Mouse (Mus musculus): ENCODE data around the gene Surf1. TPM values are rescaled to one million over a fixed set of nuclear protein-coding genes. Genes with fewer than 3 reads are reported as not detected.

Gene Surf1
- polyA plus RNA-seq, 1 experiment from 2014 or later, result 64.7 TPM

DNA sequence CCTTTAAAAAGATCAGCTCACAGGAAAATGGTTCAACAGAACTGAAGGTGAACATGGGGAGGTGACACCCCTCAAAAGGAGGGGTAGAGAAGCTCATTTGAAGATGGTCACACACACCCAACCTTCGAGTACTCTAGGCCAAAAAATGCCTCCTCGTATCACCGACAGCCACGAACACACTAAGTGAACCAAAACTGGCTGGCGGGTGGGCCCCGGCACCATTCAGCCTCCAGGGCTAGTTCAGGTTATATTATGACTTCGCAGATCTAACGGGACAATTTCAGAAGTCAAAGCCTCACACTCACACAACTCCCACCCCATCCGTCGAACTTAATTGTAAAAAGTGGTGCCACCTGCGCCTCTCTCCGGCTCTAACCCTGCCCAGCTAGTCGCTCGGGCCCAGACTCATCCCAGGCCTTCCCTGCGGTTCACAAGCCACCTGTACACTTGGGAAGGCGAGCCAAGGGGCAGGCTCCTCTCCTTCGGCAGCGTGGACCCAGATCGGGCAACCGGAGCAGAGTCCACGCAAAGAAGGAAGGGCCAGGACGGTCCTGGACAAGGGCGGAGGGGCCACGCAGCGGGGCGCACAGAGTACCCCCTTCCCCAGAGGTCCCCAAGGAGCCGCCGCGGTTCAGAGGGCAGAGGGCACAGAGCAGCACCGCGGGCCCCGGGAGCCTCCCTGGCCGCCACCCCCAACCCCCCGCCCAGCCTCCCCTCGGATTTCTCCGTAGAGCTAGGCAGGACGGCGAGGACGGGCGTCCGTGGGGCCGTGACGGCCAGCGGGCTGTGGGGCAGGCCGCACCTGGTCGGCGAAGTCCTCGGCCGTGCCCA lies 16.4 kb upstream of the Surf1 start:
- ATAC-seq (ENCODE audit: low FRiP score, low TSS enrichment) (no peak), DNase-seq (ENCODE audit: low spot score) (peak; percentile 52)
- TF ChIP-seq EP300 (optimal IDR thresholded peaks at IDR 0.05) (no peak), CTCF (IDR thresholded peaks at IDR 0.05; ENCODE audit: low read depth) (no peak)
- Histone ChIP-seq H3K4me1 (replicated peaks; ENCODE audit: control insufficient read depth, insufficient read depth) (peaks cover 9% of the 10 kb centered on the region; the same call in 1 of the 2 replicates), H3K9me3 (ENCODE audit: control insufficient read depth, low read length) (no peaks in the 10 kb centered on the region), H3K9ac (ENCODE audit: low read length) (peak overlapping the region; percentile 100), H3K27me3 (ENCODE audit: control insufficient read depth, insufficient read depth, low read length) (no peaks in the 10 kb centered on the region), H3K36me3 (ENCODE audit: control insufficient read depth, insufficient read depth, low read length) (0 out of 2 replicates have a peak, but pooled peaks cover 2% of the 10 kb centered on the region), H3K27ac (replicated peaks) (peak overlapping the region; percentile 97), H3K4me3 (ENCODE audit: low read depth, low read length) (peak overlapping the region; percentile 93), H3K4me2 (replicated peaks; ENCODE audit: low read depth) (peak overlapping the region; percentile 74)
- under 1% methylated on average over 32 of the region's 49 CpGs for WGBS

DNA sequence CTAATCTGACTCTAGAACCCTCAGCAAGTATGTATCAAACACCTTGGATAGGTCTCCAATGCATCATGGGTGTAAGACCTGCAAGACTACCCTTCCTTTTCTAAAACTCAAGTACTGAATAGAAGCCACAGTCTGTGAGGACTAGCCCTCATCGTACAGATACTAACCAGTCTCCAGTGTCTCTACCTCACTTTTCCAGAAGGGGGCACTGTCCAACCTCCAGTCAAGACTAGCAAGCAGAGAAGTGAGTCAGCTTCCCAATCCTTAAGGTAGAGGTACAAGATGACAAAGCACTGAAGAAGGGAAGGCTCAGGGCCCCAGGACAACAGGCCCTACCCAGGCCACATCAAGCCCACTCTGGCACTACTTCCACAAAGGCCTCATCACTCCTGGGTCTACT lies 14.1 kb upstream of the Surf1 start:
- peak; percentile 86 for TF ChIP-seq CTCF (IDR thresholded peaks at IDR 0.05; ENCODE audit: low read depth)
- TF ChIP-seq EP300 (optimal IDR thresholded peaks at IDR 0.05), result no peak
- Histone ChIP-seq H3K9ac (ENCODE audit: low read length) (0 out of 2 replicates have a peak overlapping the region, but pooled peaks have one; percentile 13), H3K27ac (replicated peaks) (no peak overlapping the region), H3K4me2 (replicated peaks; ENCODE audit: low read depth) (no peak overlapping the region), H3K27me3 (ENCODE audit: control insufficient read depth, insufficient read depth, low read length) (no peaks in the 10 kb centered on the region), H3K9me3 (ENCODE audit: control insufficient read depth, low read length) (no peaks in the 10 kb centered on the region), H3K36me3 (ENCODE audit: control insufficient read depth, insufficient read depth, low read length) (peaks cover 13% of the 10 kb centered on the region), H3K4me1 (replicated peaks; ENCODE audit: control insufficient read depth, insufficient read depth) (peaks cover 9% of the 10 kb centered on the region; the same call in 1 of the 2 replicates), H3K4me3 (ENCODE audit: low read depth, low read length) (no peak overlapping the region)
- ATAC-seq (ENCODE audit: low FRiP score, low TSS enrichment) (no peak), DNase-seq (ENCODE audit: low spot score) (peak; percentile 69)
- 30% methylated on average over 1 of the region's 1 CpGs for WGBS

DNA sequence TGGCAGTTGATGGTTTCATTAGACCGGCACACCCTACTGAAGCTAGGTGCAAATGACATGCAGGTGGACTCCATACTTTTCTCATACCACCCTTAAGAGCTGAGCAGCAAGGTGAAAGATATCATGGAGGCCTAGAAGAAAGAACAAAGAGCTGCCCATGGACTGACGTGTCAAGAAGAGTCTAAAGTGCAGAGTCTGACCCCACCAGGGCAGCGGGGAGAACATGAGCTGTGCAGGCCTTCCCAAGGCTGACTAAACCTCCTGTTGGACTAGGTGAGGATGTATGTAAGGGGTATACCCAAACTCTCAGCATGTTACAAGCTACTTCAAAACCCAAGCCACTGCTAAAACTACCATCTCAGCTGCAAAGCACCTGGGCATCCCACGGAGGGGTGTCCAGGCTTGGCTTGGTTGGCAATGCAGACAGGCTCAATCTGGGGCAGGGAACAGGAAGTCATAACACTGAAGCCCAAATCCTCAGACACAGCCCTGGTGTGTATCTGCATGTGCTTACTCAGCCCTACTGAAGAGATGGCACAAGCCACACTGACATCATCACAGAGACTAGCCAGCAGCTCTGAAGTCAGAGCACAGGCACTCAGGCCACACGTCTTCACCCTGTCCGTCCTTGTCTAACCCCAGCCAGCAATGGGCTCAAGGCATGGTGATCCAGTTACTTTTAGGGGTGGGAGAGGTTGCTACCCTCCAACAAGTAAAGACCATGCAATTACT lies 11.6 kb upstream of the Surf1 start:
- no peak overlapping the region for H3K4me3 ChIP-seq (ENCODE audit: low read depth, low read length)
- H3K36me3 ChIP-seq (ENCODE audit: control insufficient read depth, insufficient read depth, low read length), result peaks cover 32% of the 10 kb centered on the region
- no peak for TF ChIP-seq EP300 (optimal IDR thresholded peaks at IDR 0.05)
- no peak for TF ChIP-seq CTCF (IDR thresholded peaks at IDR 0.05; ENCODE audit: low read depth)

GRCm38 (mm10) chr2:26921784-26922183 lies 5.5 kb upstream of the Surf1 start:
- DNase-seq (ENCODE audit: low spot score) (peak; percentile 86), ATAC-seq (ENCODE audit: low FRiP score, low TSS enrichment) (peak; percentile 89)
- Histone ChIP-seq H3K27ac (replicated peaks) (no peak overlapping the region), H3K4me2 (replicated peaks; ENCODE audit: low read depth) (no peak overlapping the region), H3K9me3 (ENCODE audit: control insufficient read depth, low read length) (no peaks in the 10 kb centered on the region), H3K27me3 (ENCODE audit: control insufficient read depth, insufficient read depth, low read length) (no peaks in the 10 kb centered on the region), H3K4me3 (ENCODE audit: low read depth, low read length) (no peak overlapping the region), H3K4me1 (replicated peaks; ENCODE audit: control insufficient read depth, insufficient read depth) (0 out of 2 replicates have a peak, but pooled peaks cover 8% of the 10 kb centered on the region), H3K36me3 (ENCODE audit: control insufficient read depth, insufficient read depth, low read length) (peaks cover 46% of the 10 kb centered on the region), H3K9ac (ENCODE audit: low read length) (no peak overlapping the region)
- no peak; the same call in 1 of the 2 replicates for TF ChIP-seq CTCF (IDR thresholded peaks at IDR 0.05; ENCODE audit: low read depth)
- TF ChIP-seq EP300 (optimal IDR thresholded peaks at IDR 0.05), result no peak
- WGBS, result 37% methylated on average over 9 of the region's 9 CpGs

More for the DNA sequence above, 11.6 kb upstream of the Surf1 start:
- H3K4me1 ChIP-seq (replicated peaks; ENCODE audit: control insufficient read depth, insufficient read depth), result peaks cover 9% of the 10 kb centered on the region; the same call in 1 of the 2 replicates
- WGBS, result 77% methylated on average over 6 of the region's 6 CpGs
- no peaks in the 10 kb centered on the region for H3K27me3 ChIP-seq (ENCODE audit: control insufficient read depth, insufficient read depth, low read length)
- H3K9ac ChIP-seq (ENCODE audit: low read length), result no peak overlapping the region; the same call in 1 of the 2 replicates
- DNase-seq (ENCODE audit: low spot score) (no peak), ATAC-seq (ENCODE audit: low FRiP score, low TSS enrichment) (no peak; the same call in 1 of the 2 replicates)
- H3K4me2 ChIP-seq (replicated peaks; ENCODE audit: low read depth), result no peak overlapping the region
- H3K27ac ChIP-seq (replicated peaks), result no peak overlapping the region
- H3K9me3 ChIP-seq (ENCODE audit: control insufficient read depth, low read length), result no peaks in the 10 kb centered on the region

DNA sequence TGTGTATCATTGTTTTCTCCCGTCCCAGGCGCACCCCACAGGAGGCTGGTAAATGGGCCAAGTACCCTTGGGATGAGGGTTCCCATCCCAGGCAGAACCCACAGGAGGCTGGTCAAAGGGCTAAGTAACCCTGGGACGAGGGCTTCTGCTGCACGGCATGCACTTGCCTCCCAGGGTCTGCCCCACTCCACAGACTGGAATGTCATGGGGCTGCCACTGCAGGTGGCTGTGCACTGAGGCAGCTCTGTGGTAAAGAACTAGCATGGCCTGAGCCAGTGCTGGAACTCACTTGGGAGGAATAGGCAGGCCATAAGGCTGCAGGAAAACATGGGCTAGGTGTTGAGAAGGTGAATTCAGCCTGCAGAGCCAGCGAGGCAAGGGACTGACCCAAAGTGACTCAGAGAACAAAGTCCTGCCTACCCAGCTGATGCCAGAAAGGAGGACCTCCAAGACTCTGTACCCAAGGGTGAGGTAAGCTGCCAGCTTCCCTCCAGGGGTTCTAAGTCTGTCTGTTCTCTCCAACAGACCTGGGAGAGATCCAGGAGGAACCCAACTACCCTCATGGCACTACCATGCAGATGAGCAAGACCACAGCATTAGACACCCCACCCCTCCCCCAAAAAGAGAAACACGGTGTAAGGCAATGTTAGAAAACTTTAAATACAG lies 4.0 kb upstream of the Surf1 start:
- TF ChIP-seq CTCF (IDR thresholded peaks at IDR 0.05; ENCODE audit: low read depth), result no peak
- TF ChIP-seq EP300 (optimal IDR thresholded peaks at IDR 0.05), result no peak
- Histone ChIP-seq H3K36me3 (ENCODE audit: control insufficient read depth, insufficient read depth, low read length) (peaks cover 37% of the 10 kb centered on the region), H3K4me2 (replicated peaks; ENCODE audit: low read depth) (no peak overlapping the region), H3K4me3 (ENCODE audit: low read depth, low read length) (no peak overlapping the region), H3K4me1 (replicated peaks; ENCODE audit: control insufficient read depth, insufficient read depth) (peaks cover 10% of the 10 kb centered on the region; the same call in 1 of the 2 replicates), H3K9me3 (ENCODE audit: control insufficient read depth, low read length) (no peaks in the 10 kb centered on the region), H3K27ac (replicated peaks) (no peak overlapping the region), H3K9ac (ENCODE audit: low read length) (no peak overlapping the region), H3K27me3 (ENCODE audit: control insufficient read depth, insufficient read depth, low read length) (no peaks in the 10 kb centered on the region)
- no peak for DNase-seq (ENCODE audit: low spot score)
- 84% methylated on average over 6 of the region's 6 CpGs for WGBS
- ATAC-seq (ENCODE audit: low FRiP score, low TSS enrichment), result no peak

Measured in stomach, postnatal 0 days (tissue).